Mouse (Mus musculus) NIH3T3 (cell line): ENCODE measurements around the gene Olfr228.
"Not testable (repeated sequence)": the region's sequence is repeated elsewhere in the genome, so short reads cannot be mapped to it uniquely, and the experiment has no call there.

Experiments used
- DNase-seq: peaks from one replicate; pipeline ENCODE4 v3.0.0-alpha.2; 2012; ENCODE audit warnings: low read depth

Olfr228 gene

DNA sequence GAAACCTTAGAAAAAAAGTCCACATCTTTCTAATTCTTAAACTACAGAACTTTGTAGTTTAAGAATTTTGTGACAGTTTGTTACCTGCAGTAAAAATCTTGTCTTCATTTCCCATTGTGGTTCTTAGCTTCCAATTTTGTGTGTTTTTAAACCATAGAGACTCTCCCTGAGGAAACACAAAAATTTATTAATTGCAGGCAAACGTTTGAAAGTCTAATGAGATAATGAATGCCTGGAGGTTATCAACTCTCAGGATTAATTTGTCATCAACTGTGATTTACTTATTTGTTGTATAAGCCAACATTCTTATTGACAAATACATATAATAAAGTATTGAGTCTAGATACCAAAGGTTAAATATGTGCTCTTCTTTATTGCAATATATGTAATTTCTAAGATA is at the start of gene Olfr228:
Gene Olfr228, minus strand, starts transcription at position 101 of the 400 bp plus-strand sequence.
- DNase-seq: no peak

DNA sequence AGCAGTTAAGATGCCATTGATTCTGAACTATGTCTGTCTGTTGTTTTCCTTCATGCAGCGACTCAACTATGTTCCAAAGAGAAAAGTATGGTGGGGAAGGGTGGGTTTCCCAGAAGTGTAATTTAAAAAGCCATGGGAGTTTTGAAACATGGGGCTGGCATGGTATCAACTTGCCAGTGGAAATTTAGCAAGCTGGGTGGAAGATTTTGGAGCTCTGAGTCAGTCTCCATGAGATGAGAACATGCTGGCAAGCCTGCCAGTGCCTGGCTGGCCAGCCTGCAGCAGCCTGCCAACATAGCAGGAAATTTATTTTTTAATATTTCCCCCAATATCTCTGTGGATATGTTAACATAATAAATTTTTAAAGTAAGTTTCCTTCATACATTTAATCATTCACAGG is 43.8 kb upstream of the Olfr228 start:
- DNase-seq: no peak

DNA sequence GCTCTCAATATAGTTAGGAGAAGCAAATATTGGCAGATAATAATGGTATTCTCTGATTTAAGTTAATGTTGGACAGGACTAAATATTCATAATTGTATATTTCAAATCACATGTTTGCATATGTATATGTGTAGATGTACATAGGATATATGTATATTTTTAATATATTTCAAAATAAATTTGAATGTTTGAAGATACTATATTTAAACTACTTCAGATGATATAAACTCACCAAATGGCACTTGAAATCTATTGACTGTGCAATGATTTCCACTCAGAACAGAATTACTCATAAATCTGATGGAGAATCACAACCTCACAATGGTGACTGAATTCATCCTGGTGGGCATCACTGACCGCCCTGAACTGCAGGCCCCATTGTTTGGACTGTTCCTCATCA is 21.0 kb upstream of the Olfr228 start, which contains the start of gene Olfr1076:
Gene Olfr1076, plus strand, starts transcription at position 301 of the 400 bp plus-strand sequence.
- DNase-seq: no peak

DNA sequence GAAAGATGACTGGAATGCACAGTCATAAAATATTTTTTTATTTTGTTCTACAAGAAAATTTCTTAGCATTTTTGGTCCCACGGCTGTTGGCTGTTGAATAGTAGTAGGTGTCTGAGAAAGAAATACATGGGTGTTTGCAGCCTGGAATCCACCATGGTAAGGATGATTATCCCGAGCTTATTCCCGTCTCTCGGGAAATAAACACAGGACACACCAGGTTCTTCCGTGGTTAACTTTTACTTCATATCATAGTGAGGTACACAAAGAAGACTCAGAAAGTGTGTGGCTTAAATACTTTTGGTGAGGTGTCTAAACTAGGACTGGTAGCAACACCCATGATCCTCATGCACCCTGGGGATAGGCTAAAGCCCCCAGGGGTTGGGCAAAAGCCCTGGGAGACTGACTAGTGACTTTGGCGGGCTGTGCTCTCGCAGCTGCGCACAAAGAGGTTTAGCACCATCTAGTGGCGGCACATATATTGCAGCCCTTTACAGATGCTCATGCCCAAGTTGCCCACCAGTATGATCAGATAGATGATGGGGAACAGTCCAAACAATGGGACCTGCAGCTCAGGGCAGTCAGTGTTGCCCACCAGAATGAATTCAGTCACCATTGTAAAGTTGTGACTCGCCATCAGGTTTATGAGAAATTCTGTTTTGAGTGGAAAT is 22.6 kb downstream of the Olfr228 start:
- no peak for DNase-seq

DNA sequence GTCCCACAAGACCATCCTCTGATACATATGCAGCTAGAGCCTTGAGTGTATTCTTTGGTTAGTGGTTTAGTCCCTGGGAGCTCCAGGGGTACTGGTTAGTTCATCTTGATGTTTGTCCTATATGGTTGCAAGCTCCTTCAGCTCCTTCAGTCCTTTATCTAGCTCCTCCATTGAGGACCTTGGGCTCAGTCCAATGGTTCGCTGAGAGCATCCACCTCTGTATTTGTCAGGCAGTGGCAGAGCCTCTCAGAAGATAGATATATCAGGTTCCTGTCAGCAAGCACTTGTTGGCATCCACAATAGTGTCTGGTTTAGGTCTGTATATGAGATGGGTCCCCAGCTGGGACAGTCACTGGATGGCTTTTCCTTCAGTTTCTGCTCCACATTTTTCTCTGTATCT is 26.8 kb downstream of the Olfr228 start:
- DNase-seq: no peak

DNA sequence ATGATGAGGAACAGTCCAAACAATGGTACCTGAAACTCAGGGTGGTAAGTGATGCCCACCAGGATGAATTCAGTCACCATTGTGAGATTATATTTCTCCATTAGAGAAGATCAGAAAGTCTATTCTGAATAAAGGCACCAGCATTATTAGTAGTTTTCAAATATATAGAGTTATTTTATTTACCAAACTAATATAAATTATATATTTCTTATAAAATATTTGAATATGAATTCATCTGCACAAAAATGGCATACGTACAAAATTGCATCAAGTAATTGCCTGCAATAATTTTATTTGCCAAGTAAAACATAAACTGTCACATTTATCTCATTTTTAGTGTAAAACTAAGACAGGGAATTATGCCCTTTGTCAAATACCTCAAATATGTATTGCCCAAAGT is 31.0 kb downstream of the Olfr228 start, which contains the start of gene Olfr1066:
Gene Olfr1066, minus strand, starts transcription at position 101 of the 400 bp plus-strand sequence.
- DNase-seq: no peak

DNA sequence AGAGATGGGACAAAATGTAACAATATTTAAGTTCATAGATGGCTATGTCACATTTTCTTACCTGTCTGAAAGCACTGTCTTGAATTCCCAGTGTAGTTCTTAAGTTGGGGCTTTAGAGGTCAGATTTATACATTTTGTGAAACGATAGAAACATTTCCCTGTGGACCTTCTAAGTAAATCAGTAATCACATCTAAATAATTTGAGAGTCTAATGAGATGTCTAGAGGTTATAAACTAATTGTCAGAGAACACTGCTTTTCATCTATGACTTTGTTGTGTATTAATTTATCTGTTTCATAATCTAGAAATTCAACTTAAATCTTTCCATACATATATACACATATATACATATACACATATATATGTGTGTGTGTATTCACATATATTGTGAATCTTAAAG is 36.7 kb downstream of the Olfr228 start, which contains the start of gene Olfr1065:
Gene Olfr1065, minus strand, starts transcription at position 101 of the 400 bp plus-strand sequence.
- not testable (repeated sequence) for DNase-seq

DNA sequence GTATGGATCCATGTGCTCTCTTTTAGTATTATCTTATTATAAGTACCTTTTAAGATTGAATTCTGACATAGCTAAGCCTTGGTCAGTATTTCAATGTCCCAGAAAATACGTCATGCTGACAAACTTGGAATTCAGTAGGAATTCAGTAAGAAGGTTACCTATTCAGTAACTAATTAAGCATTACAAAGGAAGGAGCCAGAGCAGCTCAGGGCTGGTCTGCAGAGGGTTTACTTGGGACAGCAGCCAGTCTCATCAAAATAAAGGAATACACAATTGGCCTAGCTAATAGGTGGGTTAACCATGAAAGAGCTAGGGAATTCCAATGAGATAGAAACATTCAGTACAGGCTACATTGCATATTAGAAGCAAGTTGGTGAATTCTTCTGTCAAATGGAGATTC is 45.1 kb downstream of the Olfr228 start:
- DNase-seq: not testable (repeated sequence)
